Mouse (Mus musculus) myocyte (in vitro differentiated cells): Measurements from ENCODE around the gene Srp14. TPM values are rescaled to one million over a fixed set of nuclear protein-coding genes. Genes with fewer than 3 reads are reported as not detected.

Source experiments
- H3K27me3 ChIP-seq: one replicate; pipeline ENCODE4 v1.6.1; 2011; ENCODE audit not compliant: control insufficient read depth, insufficient read depth, insufficient read length
- H3K36me3 ChIP-seq: one replicate; pipeline ENCODE4 v1.6.1; 2011; ENCODE audit not compliant: control insufficient read depth, insufficient read depth
- H3K4me2 ChIP-seq: one replicate; pipeline ENCODE4 v1.6.1; 2011; ENCODE audit warnings: low read depth, control low read depth
- H3K4me3 ChIP-seq: one replicate; pipeline ENCODE4 v1.5.1; 2011; ENCODE audit warnings: mild to moderate bottlenecking, control low read depth, moderate library complexity
- H3K79me2 ChIP-seq: one replicate; pipeline ENCODE4 v1.6.1; 2011; ENCODE audit not compliant: control insufficient read depth, insufficient read depth
- H3ac ChIP-seq: one replicate; pipeline ENCODE4 v1.6.1; 2011; ENCODE audit not compliant: control insufficient read depth, insufficient read length
- CEBPB ChIP-seq: IDR thresholded peaks from 2 replicates; pipeline ENCODE4 v1.6.1; 2011; ENCODE audit warnings: mild to moderate bottlenecking, moderate library complexity; ENCODE audit not compliant: poor library complexity, insufficient read depth, severe bottlenecking
- E2F4 ChIP-seq: IDR thresholded peaks from one replicate; pipeline ENCODE4 v1.6.1; 2011; ENCODE audit warnings: mild to moderate bottlenecking, control low read depth, moderate library complexity; ENCODE audit not compliant: insufficient read depth
- MAX ChIP-seq: IDR thresholded peaks from one replicate; pipeline ENCODE4 v1.6.1; 2011; ENCODE audit warnings: low read depth, mild to moderate bottlenecking, control low read depth
- MYOD1 ChIP-seq, 3 experiments: IDR thresholded peaks; one replicate each; pipeline ENCODE4 v1.6.1; 2011; ENCODE audit warnings: control low read depth in 2 of 3, low read depth in 2 of 3, mild to moderate bottlenecking in 2 of 3, moderate library complexity in 1 of 3; ENCODE audit not compliant: insufficient read length in 2 of 3, control insufficient read depth in 1 of 3
- MYOG ChIP-seq, 3 experiments: IDR thresholded peaks; one replicate each; pipeline ENCODE4 v1.6.1; 2011; ENCODE audit warnings: control low read depth in 2 of 3, low read depth in 2 of 3, mild to moderate bottlenecking in 2 of 3; ENCODE audit not compliant: insufficient read length in 2 of 3, control insufficient read depth in 1 of 3, insufficient read depth in 1 of 3
- POLR2A ChIP-seq: IDR thresholded peaks from one replicate; pipeline ENCODE4 v1.6.1; 2011; ENCODE audit warnings: low read depth, mild to moderate bottlenecking, control low read depth, moderate library complexity; ENCODE audit not compliant: insufficient read length
- POLR2AphosphoS2 ChIP-seq: IDR thresholded peaks from one replicate; pipeline ENCODE4 v1.6.1; 2011; ENCODE audit warnings: low read depth, control low read depth; ENCODE audit not compliant: insufficient read length
- REST ChIP-seq: IDR thresholded peaks from one replicate; pipeline ENCODE4 v1.6.1; 2011; ENCODE audit warnings: mild to moderate bottlenecking, control low read depth, moderate library complexity; ENCODE audit not compliant: insufficient read depth, insufficient read length
- SRF ChIP-seq: IDR thresholded peaks from one replicate; pipeline ENCODE4 v1.6.1; 2011; ENCODE audit warnings: low read depth; ENCODE audit not compliant: control insufficient read depth, insufficient read length
- TCF12 ChIP-seq: IDR thresholded peaks from one replicate; pipeline ENCODE4 v1.6.1; 2011; ENCODE audit warnings: mild to moderate bottlenecking, control low read depth; ENCODE audit not compliant: poor library complexity, insufficient read depth, severe bottlenecking
- TCF3 ChIP-seq: IDR thresholded peaks from one replicate; pipeline ENCODE4 v1.6.1; 2011; ENCODE audit warnings: low read depth, control low read depth; ENCODE audit not compliant: insufficient read length
- USF1 ChIP-seq: IDR thresholded peaks from one replicate; pipeline ENCODE4 v1.6.1; 2011; ENCODE audit warnings: low read depth, mild to moderate bottlenecking, control low read depth, moderate library complexity
- polyA plus RNA-seq: library from polyadenylated mRNA; unstranded; fragments of >200 nt; fragmentation: generic; extraction: Trizol; gene quantifications from one replicate; pipeline ENCODE4 v1.2.1, GENCODE M21; 2012; ENCODE audit warnings: missing spikeins

Srp14 gene
- polyA plus RNA-seq, 1 experiment = 311 TPM

DNA sequence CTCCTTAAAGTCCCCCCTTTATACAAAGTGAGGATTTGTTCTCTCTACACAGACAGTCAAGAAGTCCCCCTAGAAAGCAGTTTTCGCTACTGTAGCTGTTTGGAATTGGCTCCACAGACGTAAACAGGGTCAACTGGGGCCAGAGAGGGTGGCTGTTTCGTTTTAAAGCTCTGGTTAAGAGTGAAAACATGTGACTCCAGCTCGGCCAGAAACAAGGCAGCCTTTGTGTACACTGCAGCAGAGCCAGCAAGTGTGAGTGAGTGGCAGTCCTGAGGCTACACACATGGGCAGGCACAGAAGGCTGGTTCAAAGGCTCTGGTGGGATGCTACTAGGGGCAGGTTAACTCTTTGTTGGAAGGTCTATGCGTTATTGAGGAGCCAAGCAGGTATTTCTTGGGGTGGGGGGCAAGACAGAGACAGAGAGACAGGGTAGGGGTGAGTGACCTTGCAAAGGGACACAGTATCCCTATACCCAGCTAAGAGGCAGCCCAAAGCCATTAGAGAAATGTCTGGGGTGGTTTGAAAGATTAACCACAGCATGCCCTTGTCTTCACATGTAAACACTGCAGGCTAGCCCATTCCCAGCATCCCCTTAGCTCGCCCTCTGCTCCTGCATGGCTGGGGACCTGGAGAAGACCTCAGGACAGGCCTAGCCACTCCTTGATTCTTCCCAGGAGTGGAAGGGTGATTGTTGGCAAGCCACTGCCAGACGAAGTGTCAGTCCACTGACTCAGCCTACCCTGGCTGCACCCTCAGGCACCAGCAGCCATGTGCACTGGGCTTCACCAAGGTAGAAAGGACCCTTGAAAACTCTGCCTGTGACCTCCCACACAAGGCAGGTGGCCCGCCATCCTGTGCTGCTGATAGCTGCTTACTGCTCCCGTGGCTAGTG is 40.8 kb upstream of the Srp14 start:
- Histone ChIP-seq H3K4me3 (no peak overlapping the region), H3K36me3 (no peaks in the 10 kb centered on the region), H3K79me2 (no peaks in the 10 kb centered on the region), H3K27me3 (no peaks in the 10 kb centered on the region), H3ac (no peak overlapping the region), H3K4me2 (peak overlapping the region; percentile 35)
- TF ChIP-seq MYOD1 (IDR thresholded peaks at IDR 0.05; ENCODE audit: control insufficient read depth in 1 of 3, insufficient read length in 2 of 3, low read depth in 2 of 3) = no peak

DNA sequence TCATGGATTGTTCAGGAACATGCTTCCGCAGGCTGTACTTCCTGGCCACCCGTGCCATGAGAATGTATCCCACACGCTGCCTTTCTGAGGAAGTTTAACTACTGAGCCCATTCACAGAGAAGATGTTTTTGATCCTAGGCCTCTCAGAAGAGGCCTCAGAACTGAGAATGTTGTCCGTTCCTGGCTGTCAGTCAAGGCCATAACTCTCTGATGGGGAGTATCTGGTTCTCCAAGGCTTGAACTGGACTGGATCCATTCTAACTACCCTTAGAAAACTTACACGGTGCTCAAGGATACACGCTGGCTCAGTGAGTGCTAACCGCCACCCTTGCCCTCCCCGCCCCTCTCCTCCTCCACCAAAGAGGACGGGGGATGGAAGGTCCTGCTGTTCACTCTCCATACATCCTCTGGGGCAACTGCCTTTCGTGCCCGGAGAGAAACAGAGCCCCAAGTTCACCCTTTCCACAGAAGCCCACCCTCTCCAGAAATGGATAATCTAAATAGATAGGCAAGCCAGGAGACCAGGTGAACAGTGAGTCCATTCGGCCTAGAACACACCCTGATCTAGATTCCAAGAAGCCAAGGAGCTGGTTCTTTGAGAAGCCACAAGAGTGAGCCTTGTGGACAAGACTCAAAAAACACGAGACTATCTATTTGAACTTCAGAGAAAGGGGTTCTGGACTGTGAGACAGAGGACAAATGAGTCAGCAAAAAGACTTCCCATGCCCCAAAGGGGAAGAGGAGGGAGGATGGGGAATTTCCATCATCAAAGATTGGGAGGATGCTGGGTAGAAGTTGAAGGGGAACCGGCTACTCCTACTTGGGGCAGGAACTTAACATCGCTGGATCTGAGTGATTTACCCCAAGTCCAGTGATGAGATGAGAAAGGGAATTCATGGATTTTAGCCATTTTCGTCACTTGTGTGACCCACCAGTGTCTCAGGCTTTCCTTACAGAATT is 33.2 kb upstream of the Srp14 start:
- Histone ChIP-seq H3K27me3 (no peaks in the 10 kb centered on the region), H3K4me2 (no peak overlapping the region), H3K4me3 (no peak overlapping the region), H3ac (no peak overlapping the region), H3K79me2 (no peaks in the 10 kb centered on the region), H3K36me3 (no peaks in the 10 kb centered on the region)
- TF ChIP-seq MYOD1 (IDR thresholded peaks at IDR 0.05; ENCODE audit: control insufficient read depth in 1 of 3, insufficient read length in 2 of 3, low read depth in 2 of 3) = no peak
- TF ChIP-seq REST = no peak
- TF ChIP-seq MYOG (IDR thresholded peaks at IDR 0.05; ENCODE audit: control insufficient read depth in 1 of 3, insufficient read depth in 1 of 3, insufficient read length in 2 of 3, low read depth in 2 of 3) = no peak
- no peak for TF ChIP-seq POLR2A

DNA sequence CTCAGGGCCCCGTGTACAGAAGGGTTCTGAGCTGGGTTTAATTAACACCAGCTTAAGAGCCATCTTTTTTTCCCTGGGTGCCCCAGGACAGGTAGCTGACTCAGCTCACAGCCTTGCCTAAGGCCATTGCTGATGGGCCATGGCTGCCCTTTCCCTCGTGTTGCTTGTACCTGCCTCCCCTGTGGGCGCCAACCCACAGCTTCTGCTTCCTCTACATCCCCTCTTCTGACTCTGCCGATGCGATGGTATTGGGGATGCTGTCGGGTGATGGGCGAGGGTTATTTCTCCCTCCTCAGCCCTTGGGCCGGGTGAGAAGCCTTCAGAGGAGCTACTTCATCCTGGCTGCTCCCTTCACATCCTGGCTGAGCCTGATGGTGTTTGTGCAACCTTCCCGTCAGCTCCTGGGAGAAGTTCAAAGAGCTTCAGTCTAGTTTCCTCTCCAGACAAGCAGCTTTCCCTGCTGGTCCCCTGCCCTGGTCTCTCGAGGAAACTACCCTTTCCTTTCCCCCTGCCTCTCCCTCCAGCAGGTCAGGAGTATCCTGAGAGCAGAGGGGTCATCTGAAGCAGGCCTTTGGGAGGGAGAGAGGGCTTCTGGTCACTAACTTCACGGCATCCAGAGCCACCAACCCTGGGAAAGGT is 32.4 kb upstream of the Srp14 start:
- Histone ChIP-seq H3K4me2 (no peak overlapping the region), H3K36me3 (no peaks in the 10 kb centered on the region), H3K4me3 (no peak overlapping the region), H3K27me3 (no peaks in the 10 kb centered on the region), H3ac (no peak overlapping the region), H3K79me2 (no peaks in the 10 kb centered on the region)
- TF ChIP-seq E2F4 (no peak), CEBPB (no peak), USF1 (no peak), MYOD1 (IDR thresholded peaks at IDR 0.05; ENCODE audit: control insufficient read depth in 1 of 3, insufficient read length in 2 of 3, low read depth in 2 of 3) (no peak), TCF3 (no peak), MYOG (IDR thresholded peaks at IDR 0.05; ENCODE audit: control insufficient read depth in 1 of 3, insufficient read depth in 1 of 3, insufficient read length in 2 of 3, low read depth in 2 of 3) (no peak), TCF12 (no peak), POLR2AphosphoS2 (no peak), POLR2A (no peak), SRF (no peak), MAX (no peak), REST (no peak)

DNA sequence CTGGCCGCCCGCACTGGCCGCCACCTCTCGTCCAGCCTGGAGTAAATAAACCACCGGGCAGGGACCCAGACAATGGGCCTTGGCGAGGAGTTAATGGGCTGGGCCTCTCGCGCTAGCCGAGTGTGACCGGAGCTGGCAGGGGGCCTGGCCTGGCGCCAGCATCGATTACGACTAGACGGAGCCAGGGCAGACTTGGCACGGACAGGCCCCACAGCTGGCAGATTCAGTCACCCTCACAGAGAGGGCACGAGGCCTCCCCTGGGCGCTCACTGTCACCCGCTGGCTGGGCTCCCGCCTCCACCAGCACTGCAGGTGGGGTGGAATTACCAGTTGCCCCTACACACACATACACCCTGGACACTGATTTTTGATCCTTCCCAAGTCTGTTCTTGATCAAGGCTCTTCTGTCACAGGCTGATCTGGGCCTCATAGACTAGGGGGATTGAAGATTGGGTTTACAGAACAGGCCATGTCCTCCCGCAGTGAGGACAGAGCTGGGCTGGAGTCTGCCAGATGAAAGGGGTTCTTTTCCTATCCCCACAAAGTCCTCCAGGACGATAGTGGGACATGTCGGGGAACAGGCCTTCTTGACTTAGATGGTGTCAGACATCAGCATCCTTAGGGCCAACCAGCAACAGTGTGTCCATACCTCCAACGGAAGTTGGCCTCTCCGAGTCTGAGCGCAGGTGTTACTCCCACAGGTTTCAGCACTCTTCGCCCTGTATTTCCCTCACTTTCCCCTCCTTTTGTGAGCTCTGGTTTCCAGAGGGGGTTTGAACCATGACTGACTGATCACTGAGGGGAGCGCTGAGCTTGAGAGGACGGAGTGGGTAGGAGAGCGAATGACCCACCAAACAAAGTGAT is 31.2 kb upstream of the Srp14 start:
- peak in 2 of 3 experiments; percentile 70 to 79 for TF ChIP-seq MYOG (IDR thresholded peaks at IDR 0.05; ENCODE audit: control insufficient read depth in 1 of 3, insufficient read depth in 1 of 3, insufficient read length in 2 of 3, low read depth in 2 of 3)
- TF ChIP-seq MYOD1 (IDR thresholded peaks at IDR 0.05; ENCODE audit: control insufficient read depth in 1 of 3, insufficient read length in 2 of 3, low read depth in 2 of 3) = peak in 2 of 3 experiments; percentile 91 to 95
- TF ChIP-seq TCF3 = peak; percentile 58
- no peak for TF ChIP-seq USF1
- no peaks in the 10 kb centered on the region for H3K36me3 ChIP-seq
- peak overlapping the region; percentile 49 for H3K4me2 ChIP-seq
- H3K4me3 ChIP-seq = no peak overlapping the region
- H3K27me3 ChIP-seq = no peaks in the 10 kb centered on the region
- no peaks in the 10 kb centered on the region for H3K79me2 ChIP-seq
- no peak overlapping the region for H3ac ChIP-seq
